Mouse (Mus musculus) CH12.LX (cell line): ENCODE data around the gene Amz2.

Source experiments
- CHD2 ChIP-seq: IDR thresholded peaks from 2 replicates; pipeline ENCODE4 v1.6.1; 2011; ENCODE audit warnings: low read length, improper control_type of control experiment
- CTCF ChIP-seq, 2 experiments: IDR thresholded peaks in 1 of 2; conservative IDR thresholded peaks in 1 of 2; 2 replicates each; pipeline ENCODE4 v1.5.1; 2011 to 2012; ENCODE audit warnings: low read depth in 2 of 2, low read length in 2 of 2, improper control_type of control experiment in 1 of 2, inconsistent platforms in 1 of 2, mild to moderate bottlenecking in 1 of 2, moderate library complexity in 1 of 2
- EP300 ChIP-seq: IDR thresholded peaks from 2 replicates; pipeline ENCODE4 v1.6.1; 2011; ENCODE audit warnings: low read length, improper control_type of control experiment
- ETS1 ChIP-seq: conservative IDR thresholded peaks from 2 replicates; pipeline ENCODE4 v1.6.1; 2012; ENCODE audit warnings: low read depth, mild to moderate bottlenecking, inconsistent platforms, low read length, improper control_type of control experiment, moderate library complexity
- IRF4 ChIP-seq: IDR thresholded peaks from 2 replicates; pipeline ENCODE4 v1.6.1; 2014; ENCODE audit warnings: low read depth, mild to moderate bottlenecking, inconsistent platforms, low read length, improper control_type of control experiment
- JUND ChIP-seq: conservative IDR thresholded peaks from 2 replicates; pipeline ENCODE4 v1.6.1; 2011; ENCODE audit warnings: low read depth, low read length, improper control_type of control experiment
- KAT2A ChIP-seq: IDR thresholded peaks from 2 replicates; pipeline ENCODE4 v1.6.1; 2012; ENCODE audit warnings: low read length, improper control_type of control experiment, inconsistent platforms; ENCODE audit not compliant: insufficient replicate concordance
- MAZ ChIP-seq: IDR thresholded peaks from 2 replicates; pipeline ENCODE4 v1.6.1; 2012; ENCODE audit warnings: low read depth, mild to moderate bottlenecking, inconsistent platforms, low read length, improper control_type of control experiment, moderate library complexity
- NRF1 ChIP-seq: IDR thresholded peaks from 2 replicates; pipeline ENCODE4 v1.6.1; 2014; ENCODE audit warnings: low read depth, mild to moderate bottlenecking, inconsistent platforms, low read length, improper control_type of control experiment, moderate library complexity
- RCOR1 ChIP-seq: conservative IDR thresholded peaks from 2 replicates; pipeline ENCODE4 v1.6.1; 2012; ENCODE audit warnings: low read depth, mild to moderate bottlenecking, inconsistent platforms, low read length, improper control_type of control experiment
- SIN3A ChIP-seq: IDR thresholded peaks from 2 replicates; pipeline ENCODE4 v1.6.1; 2012; ENCODE audit warnings: low read length, improper control_type of control experiment, inconsistent platforms
- USF2 ChIP-seq: conservative IDR thresholded peaks from 2 replicates; pipeline ENCODE4 v1.6.1; 2011; ENCODE audit warnings: low read depth, low read length, improper control_type of control experiment
- ZKSCAN1 ChIP-seq: IDR thresholded peaks from 2 replicates; pipeline ENCODE4 v1.6.1; 2012; ENCODE audit warnings: low read depth, inconsistent platforms, low read length, improper control_type of control experiment, borderline replicate concordance
- ZNF384 ChIP-seq: IDR thresholded peaks from 2 replicates; pipeline ENCODE4 v1.6.1; 2012; ENCODE audit warnings: low read depth, low read length, improper control_type of control experiment, inconsistent platforms

DNA sequence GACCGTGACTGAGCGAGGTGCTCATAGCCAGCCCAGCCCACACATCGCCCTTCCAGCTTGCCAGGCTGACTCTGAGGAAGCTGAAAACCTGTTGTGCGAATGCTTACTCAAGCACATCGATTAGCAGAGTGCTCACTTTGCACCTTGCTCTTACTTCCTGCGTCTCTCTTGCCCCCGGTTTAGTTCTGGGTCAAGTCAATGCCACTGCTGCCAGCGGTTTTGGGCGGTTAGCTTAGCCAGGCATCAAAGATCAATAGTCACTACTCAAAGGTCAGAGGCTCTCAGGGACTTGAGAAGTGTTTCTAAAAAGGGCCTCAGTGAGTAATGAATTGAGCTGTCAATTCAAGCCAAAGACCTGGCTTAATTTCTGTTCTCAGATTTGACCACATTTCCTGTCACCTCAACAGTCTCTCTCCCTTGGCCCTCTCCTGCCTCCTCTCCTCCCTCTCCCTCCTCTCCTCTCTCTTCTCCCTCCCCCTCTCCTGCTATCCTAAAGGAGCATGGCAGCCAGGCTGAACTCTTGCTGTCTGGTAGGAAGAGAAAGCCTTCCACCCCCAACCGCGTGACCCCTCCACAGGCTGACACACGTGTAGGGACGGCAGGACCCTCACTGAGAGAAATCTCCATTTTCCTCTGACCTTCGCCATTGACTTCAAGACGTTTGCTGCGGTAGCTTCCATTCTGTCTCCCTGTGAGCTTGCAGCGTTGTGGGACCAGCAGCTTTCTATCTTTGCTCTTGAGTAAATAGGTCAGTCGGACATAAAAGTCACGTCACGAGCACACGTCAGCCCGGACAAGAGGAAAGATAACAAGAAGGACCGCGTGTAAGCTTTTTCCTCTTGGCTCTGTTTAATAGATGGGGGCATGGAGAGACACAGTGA lies 69.4 kb downstream of the Amz2 start:
- TF ChIP-seq NRF1: peak; percentile 47
- TF ChIP-seq ZKSCAN1: no peak
- peak; percentile 69; the same call in 1 of the 2 replicates for TF ChIP-seq CHD2
- TF ChIP-seq CTCF (conservative IDR thresholded peaks at IDR 0.05 in 1 of 2, IDR thresholded peaks at IDR 0.05 in 1 of 2; ENCODE audit: low read depth in 2 of 2, low read length in 2 of 2): no peak
- TF ChIP-seq USF2: no peak
- TF ChIP-seq ETS1: peak; percentile 75; the same call in 1 of the 2 replicates
- TF ChIP-seq JUND: peak; percentile 96
- peak; percentile 83; the same call in 1 of the 2 replicates for TF ChIP-seq MAZ
- TF ChIP-seq SIN3A: peak; percentile 84
- TF ChIP-seq RCOR1: peak; percentile 81
- peak; percentile 94 for TF ChIP-seq EP300
- TF ChIP-seq IRF4: peak; percentile 94
- no peak for TF ChIP-seq KAT2A
- TF ChIP-seq ZNF384: peak; percentile 21; the same call in 1 of the 2 replicates
